Mouse (Mus musculus): ENCODE measurements at regions not wholly inside any gene's neighbourhood (a gene's known extent, or its start where the extent isn't known, plus 50 kb on each side); places are given as distances from the start of the nearest gene placed in this dataset.
A peak's percentile ranks its signal among the peaks of the same experiment; 100 is the strongest.
"Not testable (repeated sequence)": the region's sequence is repeated elsewhere in the genome, so short reads cannot be mapped to it uniquely, and the experiment has no call there.

- DNase-seq (ENCODE audit: low read depth, low spot score) = no peak
Measured at GRCm38 (mm10) chr2:64443171-64443570, 345.3 kb upstream of the Fign start.

GRCm38 (mm10) chr2:64440961-64441360 lies 343.1 kb upstream of the Fign start:
- DNase-seq (ENCODE audit: low read depth, low spot score) = no peak

GRCm38 (mm10) chr2:64417129-64417528 lies 319.3 kb upstream of the Fign start:
- DNase-seq (ENCODE audit: low read depth, low spot score) = not testable (repeated sequence)

GRCm38 (mm10) chr2:64413846-64414245 lies 316.0 kb upstream of the Fign start:
- no peak for DNase-seq (ENCODE audit: low read depth, low spot score)

- DNase-seq (ENCODE audit: low read depth, low spot score) = no peak
Measured at GRCm38 (mm10) chr2:64413263-64413662, 315.4 kb upstream of the Fign start.

GRCm38 (mm10) chr2:64395946-64396345 lies 298.1 kb upstream of the Fign start:
- peak; percentile 32 for DNase-seq (ENCODE audit: low read depth, low spot score)

GRCm38 (mm10) chr2:64394619-64395294 lies 296.9 kb upstream of the Fign start:
- peak; percentile 4 for DNase-seq (ENCODE audit: low read depth, low spot score)

GRCm38 (mm10) chr2:64394199-64394598 lies 296.4 kb upstream of the Fign start:
- DNase-seq (ENCODE audit: low read depth, low spot score) = no peak

- DNase-seq (ENCODE audit: low read depth, low spot score) = no peak
Measured at GRCm38 (mm10) chr2:64369791-64370190, 272.0 kb upstream of the Fign start.

- no peak for DNase-seq (ENCODE audit: low read depth, low spot score)
Measured at GRCm38 (mm10) chr2:64367188-64367587, 269.4 kb upstream of the Fign start.

GRCm38 (mm10) chr2:64366528-64366927 lies 268.7 kb upstream of the Fign start:
- no peak for DNase-seq (ENCODE audit: low read depth, low spot score)

GRCm38 (mm10) chr2:64356286-64356685 lies 258.4 kb upstream of the Fign start:
- DNase-seq (ENCODE audit: low read depth, low spot score) = no peak

- DNase-seq (ENCODE audit: low read depth, low spot score) = peak; percentile 5
Measured at GRCm38 (mm10) chr2:64325499-64325898, 227.7 kb upstream of the Fign start.

Data from R1 (cell line).